Mouse (Mus musculus): ENCODE data around the gene Pde4d.

- no peak for TF ChIP-seq TCF12 (IDR thresholded peaks at IDR 0.05; ENCODE audit: low read depth, low read length)
- TF ChIP-seq POLR2A (IDR thresholded peaks at IDR 0.05; ENCODE audit: control insufficient read depth in 1 of 2, insufficient read depth in 1 of 2, low read depth in 1 of 2, low read length in 2 of 2, poor library complexity in 1 of 2), result no peak
- TF ChIP-seq CTCF (IDR thresholded peaks at IDR 0.05 in 2 of 3, conservative IDR thresholded peaks at IDR 0.05 in 1 of 3; ENCODE audit: control insufficient read depth in 1 of 3, insufficient read depth in 1 of 3, low read depth in 2 of 3, low read length in 3 of 3, poor library complexity in 1 of 3, severe bottlenecking in 1 of 3), result no peak
- no peak for TF ChIP-seq CHD2 (IDR thresholded peaks at IDR 0.05; ENCODE audit: low read length)
- no peak for TF ChIP-seq TBP (IDR thresholded peaks at IDR 0.05; ENCODE audit: low read depth, low read length)
- TF ChIP-seq HCFC1 (IDR thresholded peaks at IDR 0.05; ENCODE audit: low read depth, low read length), result no peak
- no peak for TF ChIP-seq CHD1 (IDR thresholded peaks at IDR 0.05; ENCODE audit: low read depth, low read length)
- no peak for TF ChIP-seq ELF1 (IDR thresholded peaks at IDR 0.05; ENCODE audit: low read depth, low read length)
- TF ChIP-seq ETS1 (IDR thresholded peaks at IDR 0.05; ENCODE audit: low read depth, low read length), result no peak
- TF ChIP-seq MAFK (IDR thresholded peaks at IDR 0.05; ENCODE audit: borderline replicate concordance, low read depth, low read length), result no peak
Observed at GRCm38 (mm10) chr13:109915501-109915900, 1465.8 kb downstream of the Pde4d start.

All from MEL (cell line).